Mouse (Mus musculus) thymus, adult 2 months (tissue): Measurements from ENCODE around the gene 5730522E02Rik.

Experiments
- CTCF ChIP-seq: fragments of 200-500 bp; IDR thresholded peaks from 2 replicates; pipeline ENCODE4 v1.5.1; 2012; ENCODE audit warnings: mild to moderate bottlenecking, control low read depth, low read length, moderate library complexity, borderline replicate concordance; ENCODE audit not compliant: control insufficient read depth, poor library complexity, insufficient read depth; ENCODE audit errors: extremely low read depth
- POLR2A ChIP-seq: fragments of 200-500 bp; IDR thresholded peaks from 2 replicates; pipeline ENCODE4 v1.6.1; 2012; ENCODE audit warnings: mild to moderate bottlenecking, low read length, control low read depth, moderate library complexity; ENCODE audit not compliant: control insufficient read depth, poor library complexity, insufficient read depth; ENCODE audit errors: extremely low read depth

GRCm38 (mm10) chr11:25848824-25849644 is 361.5 kb downstream of the 5730522E02Rik start:
- TF ChIP-seq POLR2A (no peak), CTCF (no peak)
